Mouse (Mus musculus) thymus, postnatal 36 days (tissue): ENCODE results near the gene Ropn1.
"Not testable (repeated sequence)": the region's sequence is repeated elsewhere in the genome, so short reads cannot be mapped to it uniquely, and the experiment has no call there.

Experiments used
- DNase-seq, 2 experiments: peaks; one replicate each; pipeline ENCODE4 v3.0.0; 2022; ENCODE audit warnings: mixed read lengths in 2 of 2

The Ropn1 gene

DNA sequence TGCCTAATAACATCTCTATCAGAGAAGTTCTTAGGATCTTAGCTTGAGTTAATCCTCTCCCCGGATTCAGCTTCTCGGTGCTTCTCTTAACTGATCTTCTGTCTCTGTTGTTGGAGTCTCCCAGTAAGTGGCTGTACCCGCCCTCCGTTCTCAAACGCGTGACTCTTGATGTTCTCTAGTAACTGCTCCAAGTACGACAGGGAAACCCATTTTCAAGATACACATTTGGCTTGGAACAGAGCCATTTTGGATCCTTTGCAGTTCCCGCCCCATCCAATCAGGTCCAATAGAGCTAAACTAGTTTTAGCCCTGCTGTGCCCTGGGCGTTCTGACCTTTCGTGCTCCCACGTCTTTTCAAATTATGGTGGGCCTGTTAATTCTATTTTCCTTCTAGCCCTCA, 41.4 kb downstream of the Ropn1 start:
- no peak for DNase-seq

DNA sequence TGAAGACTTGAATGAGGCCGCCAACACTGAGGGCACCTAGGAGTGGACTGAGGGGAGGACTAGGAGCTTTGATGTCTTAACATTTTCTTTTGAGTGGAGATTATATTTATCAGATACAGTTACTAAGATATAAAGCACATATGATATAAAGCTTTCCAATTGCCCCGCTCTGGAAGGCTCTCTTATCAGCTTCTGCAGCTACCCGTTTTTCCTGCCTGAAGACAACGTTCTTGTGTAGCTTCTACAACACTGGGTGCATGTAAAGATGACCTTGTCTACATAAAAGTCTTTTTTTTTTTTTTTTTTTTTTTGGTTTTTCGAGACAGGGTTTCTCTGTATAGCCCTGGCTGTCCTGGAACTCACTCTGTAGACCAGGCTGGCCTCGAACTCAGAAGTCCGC, 44.8 kb downstream of the Ropn1 start:
- DNase-seq, result no peak

DNA sequence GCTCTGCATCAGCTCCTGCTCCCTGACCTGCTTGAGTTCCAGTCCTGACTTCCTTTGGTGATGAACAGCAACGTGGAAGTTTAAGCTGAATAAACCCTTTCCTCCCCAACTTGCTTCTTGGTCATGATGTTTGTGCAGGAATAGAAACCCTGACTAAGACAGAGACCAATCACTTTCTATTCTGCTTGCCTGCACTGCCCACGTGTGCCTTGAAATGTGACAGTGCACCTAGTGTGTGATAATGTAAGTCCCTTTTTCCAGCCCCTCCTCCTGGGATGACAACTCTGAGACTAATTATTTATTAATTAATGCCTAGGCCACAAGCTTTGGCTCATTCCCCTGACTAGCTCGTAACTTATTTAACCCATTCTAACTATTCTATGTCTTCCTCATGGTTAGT, 49.0 kb downstream of the Ropn1 start:
- DNase-seq, result not testable (repeated sequence)

DNA sequence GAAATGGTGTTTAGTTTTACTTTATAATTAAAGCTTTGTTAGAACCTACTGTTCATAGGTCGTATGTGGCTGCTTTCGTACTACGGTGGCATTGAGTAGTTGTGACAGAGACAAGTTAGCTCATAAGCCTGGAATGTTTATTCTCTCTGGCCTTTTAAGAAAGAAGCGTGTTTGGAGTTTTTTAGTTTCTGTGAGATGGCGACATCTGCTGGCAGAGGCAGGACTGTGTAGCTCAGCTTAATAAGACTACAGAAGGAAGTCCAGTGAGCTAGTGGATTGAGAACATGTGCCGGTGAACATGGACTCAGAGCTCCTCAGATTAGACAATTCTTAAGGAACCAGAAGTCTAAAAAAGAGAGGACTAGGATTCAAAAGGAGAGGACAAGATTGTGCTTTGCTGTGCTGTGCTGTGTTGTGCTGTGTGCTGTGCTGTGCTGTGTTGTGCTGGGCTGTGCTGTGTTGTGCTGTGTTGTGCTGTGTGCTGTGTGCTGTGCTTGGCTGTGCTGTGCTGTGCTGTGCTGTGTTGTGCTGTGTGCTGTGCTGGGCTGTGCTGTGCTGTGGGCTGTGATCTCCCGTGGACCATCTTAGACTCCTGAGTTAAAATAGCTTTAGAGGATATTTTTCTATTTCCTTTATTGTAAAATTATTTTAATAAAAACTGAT, 50.6 kb downstream of the Ropn1 start:
- peak; percentile 34 to 42 for DNase-seq

DNA sequence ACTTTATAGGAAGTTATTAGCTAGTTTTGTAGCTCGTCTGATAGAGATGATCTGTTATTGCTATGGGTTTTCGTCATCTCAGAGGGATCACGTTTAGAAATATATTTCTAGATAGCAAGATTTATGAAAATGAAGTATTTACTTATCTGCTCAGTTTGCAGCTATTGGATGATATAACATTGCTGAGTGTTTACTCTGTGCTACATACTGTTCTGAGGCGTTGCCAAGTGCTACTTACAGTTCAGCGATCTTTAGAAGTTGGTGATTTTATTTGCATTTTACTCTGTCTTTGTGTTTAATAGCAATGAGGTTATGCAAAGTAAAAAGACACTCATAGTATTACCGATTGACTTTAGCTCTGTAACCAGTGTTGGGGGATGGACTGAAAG, 51.1 kb downstream of the Ropn1 start:
- DNase-seq, result no peak

DNA sequence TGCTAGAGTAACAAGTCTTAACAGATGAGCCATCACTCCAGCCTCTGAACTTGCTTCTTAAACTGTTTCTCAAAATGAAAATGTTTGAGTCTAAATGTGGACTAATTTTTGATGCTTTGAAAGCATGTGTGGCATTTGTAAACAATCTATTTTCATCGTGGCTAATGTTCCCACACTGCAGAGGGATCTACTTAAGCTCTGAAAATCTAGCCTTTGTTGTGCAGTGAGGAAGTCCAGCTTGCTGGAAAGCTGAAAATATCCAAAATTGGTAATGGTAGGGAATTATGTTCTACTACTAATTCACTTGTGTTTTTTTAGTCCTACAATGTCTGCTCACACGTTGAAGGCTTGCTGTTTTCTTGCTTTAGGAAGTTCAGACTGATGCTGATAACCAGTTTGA, 56.3 kb downstream of the Ropn1 start:
- DNase-seq, result no peak

DNA sequence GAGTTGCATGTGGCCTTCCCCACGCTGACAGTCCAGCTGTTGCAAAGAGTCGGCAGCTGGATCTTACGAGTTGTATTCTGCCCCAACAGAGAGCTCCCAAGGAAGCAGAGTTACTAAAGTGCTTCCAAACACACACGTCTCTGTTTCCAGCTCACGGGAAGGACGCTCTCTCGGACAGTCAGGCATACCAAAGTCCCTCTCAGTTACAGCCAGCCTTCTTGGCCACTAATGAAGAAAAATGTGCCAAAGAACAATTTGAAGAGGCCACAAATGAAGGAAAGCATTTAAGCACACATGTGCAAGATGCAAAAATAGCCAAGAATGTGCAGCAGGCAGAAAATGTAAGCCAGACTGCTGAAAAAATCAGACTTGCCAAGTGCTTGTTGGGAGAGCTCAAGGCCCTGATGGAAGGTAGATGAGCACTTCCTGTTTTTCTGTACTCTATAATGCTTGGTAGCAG, 56.8 kb downstream of the Ropn1 start:
- DNase-seq, result no peak

DNA sequence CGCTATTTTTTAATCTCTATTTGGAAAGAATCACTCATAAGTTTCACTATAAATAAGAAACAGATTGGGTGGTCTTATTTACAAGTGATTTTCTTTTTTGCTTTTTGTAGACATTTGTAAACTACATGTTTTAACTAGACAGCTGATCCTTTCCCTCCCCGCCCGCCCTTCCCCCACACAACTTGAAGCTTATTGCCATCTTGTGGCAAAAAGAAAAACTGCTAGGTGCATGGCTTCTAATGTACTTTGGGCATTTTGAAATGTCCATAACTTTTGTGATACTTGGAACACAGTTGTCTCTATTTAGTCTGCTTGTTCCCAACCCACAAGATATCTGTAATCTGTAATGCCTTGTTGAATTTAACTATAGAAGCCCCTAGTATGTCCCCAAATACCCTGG, 61.8 kb downstream of the Ropn1 start:
- DNase-seq, result no peak

DNA sequence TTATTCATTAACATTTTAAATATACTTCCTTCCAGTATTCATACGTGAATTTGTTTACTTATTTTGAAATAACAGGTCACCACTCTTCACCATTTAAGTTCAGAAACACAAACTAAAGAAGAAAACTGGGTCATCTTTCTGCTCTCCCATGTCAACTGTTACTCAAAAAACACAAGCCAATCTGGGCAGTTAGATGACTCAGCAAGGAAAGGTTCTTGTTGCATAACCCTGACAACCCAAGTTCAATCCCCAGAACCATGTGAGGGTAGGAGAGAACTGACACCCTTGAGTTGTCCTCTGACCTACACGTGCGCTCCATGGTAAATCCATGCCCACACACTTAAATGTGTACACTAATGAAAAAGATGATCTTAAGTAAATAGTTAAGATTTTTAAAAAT, 75.4 kb downstream of the Ropn1 start:
- no peak for DNase-seq
